Mouse (Mus musculus): ENCODE measurements at regions not wholly inside any gene's neighbourhood (a gene's known extent, or its start where the extent isn't known, plus 50 kb on each side); places are given as distances from the start of the nearest gene placed in this dataset.

GRCm38 (mm10) chr17:88116321-88116720 lies 51.2 kb upstream of the Fbxo11 start:
- DNase-seq: no peak
- intact Hi-C loops (cut with DNase I): no loop called here

- no peak for DNase-seq
- intact Hi-C loops (cut with DNase I): no loop called here
Measured at GRCm38 (mm10) chr17:88118714-88119113, 53.6 kb upstream of the Fbxo11 start.

- no peak for DNase-seq
- intact Hi-C loops (cut with DNase I): no loop called here
Measured at GRCm38 (mm10) chr17:88123711-88124110, 58.6 kb upstream of the Fbxo11 start.

- no peak for DNase-seq
- intact Hi-C loops (cut with DNase I): no loop called here
Measured at GRCm38 (mm10) chr17:88127126-88127525, 62.0 kb upstream of the Fbxo11 start.

GRCm38 (mm10) chr17:88131297-88131696 lies 66.2 kb upstream of the Fbxo11 start:
- DNase-seq: no peak

GRCm38 (mm10) chr17:88131980-88132379 lies 66.9 kb upstream of the Fbxo11 start:
- DNase-seq: no peak

More at GRCm38 (mm10) chr17:88131297-88131696, 66.2 kb upstream of the Fbxo11 start:
- intact Hi-C loops (cut with DNase I): no loop called here

GRCm38 (mm10) chr17:88132601-88133346 lies 67.7 kb upstream of the Fbxo11 start:
- DNase-seq: peak; percentile 20 to 21

More at GRCm38 (mm10) chr17:88131980-88132379, 66.9 kb upstream of the Fbxo11 start:
- intact Hi-C loops (cut with DNase I): no loop called here

GRCm38 (mm10) chr17:88134546-88134945 lies 69.5 kb upstream of the Fbxo11 start:
- intact Hi-C loops (cut with DNase I): no loop called here
- no peak for DNase-seq

More at GRCm38 (mm10) chr17:88132601-88133346, 67.7 kb upstream of the Fbxo11 start:
- intact Hi-C loops (cut with DNase I): no loop called here

GRCm38 (mm10) chr17:88141538-88141937 lies 76.4 kb upstream of the Fbxo11 start:
- DNase-seq: no peak
- intact Hi-C loops (cut with DNase I): no loop called here

GRCm38 (mm10) chr17:88142003-88142402 lies 76.9 kb upstream of the Fbxo11 start:
- intact Hi-C loops (cut with DNase I): no loop called here
- DNase-seq: no peak

GRCm38 (mm10) chr17:88142809-88143208 lies 77.7 kb upstream of the Fbxo11 start:
- intact Hi-C loops (cut with DNase I): no loop called here

GRCm38 (mm10) chr17:88143378-88143943 lies 78.4 kb upstream of the Fbxo11 start:
- no peak for DNase-seq
- intact Hi-C loops (cut with DNase I): no loop called here

More at GRCm38 (mm10) chr17:88142809-88143208, 77.7 kb upstream of the Fbxo11 start:
- DNase-seq: no peak

GRCm38 (mm10) chr17:88158550-88158949 lies 93.5 kb upstream of the Fbxo11 start:
- no peak for DNase-seq
- intact Hi-C loops (cut with DNase I): no loop called here

- intact Hi-C loops (cut with DNase I): no loop called here
- no peak for DNase-seq
Measured at GRCm38 (mm10) chr17:88159212-88159668, 94.1 kb upstream of the Fbxo11 start.

- no peak for DNase-seq
- intact Hi-C loops (cut with DNase I): no loop called here
Measured at GRCm38 (mm10) chr17:88159851-88160676, 95.0 kb upstream of the Fbxo11 start.

- no peak for DNase-seq
- intact Hi-C loops (cut with DNase I): no loop called here
Measured at GRCm38 (mm10) chr17:88160677-88161001, 95.5 kb upstream of the Fbxo11 start.

GRCm38 (mm10) chr17:88161766-88162165 lies 96.7 kb upstream of the Fbxo11 start:
- DNase-seq: no peak
- intact Hi-C loops (cut with DNase I): no loop called here

- intact Hi-C loops (cut with DNase I): no loop called here
- DNase-seq: no peak
Measured at GRCm38 (mm10) chr17:88164805-88165204, 99.7 kb upstream of the Fbxo11 start.

GRCm38 (mm10) chr17:88165811-88166210 lies 100.7 kb upstream of the Fbxo11 start:
- DNase-seq: no peak
- intact Hi-C loops (cut with DNase I): no loop called here

- DNase-seq: no peak
- intact Hi-C loops (cut with DNase I): no loop called here
Measured at GRCm38 (mm10) chr17:88168262-88169096, 103.4 kb upstream of the Fbxo11 start.

GRCm38 (mm10) chr17:88171606-88172005 lies 106.5 kb upstream of the Fbxo11 start:
- intact Hi-C loops (cut with DNase I): no loop called here
- no peak for DNase-seq

All from heart, postnatal 10 days (tissue).